Mouse (Mus musculus) embryonic fibroblast, embryonic 13.5 days (primary cell): ENCODE data around the gene Ran.

Experiments used
- CTCF ChIP-seq: IDR thresholded peaks from 2 replicates; pipeline ENCODE4 v1.5.1; 2011; ENCODE audit warnings: mild to moderate bottlenecking, control low read depth, low read length, moderate library complexity, borderline replicate concordance; ENCODE audit not compliant: insufficient read depth
- POLR2A ChIP-seq: IDR thresholded peaks from 2 replicates; pipeline ENCODE4 v1.6.1; 2011; ENCODE audit warnings: low read depth, mild to moderate bottlenecking, control low read depth, low read length, moderate library complexity

GRCm38 (mm10) chr5:129063792-129064087 lies 43.9 kb downstream of the Ran start:
- no peak for TF ChIP-seq CTCF
- TF ChIP-seq POLR2A = no peak
